Mouse (Mus musculus): ENCODE data around the gene Lnx1. TPM values are rescaled to one million over a fixed set of nuclear protein-coding genes. Genes with fewer than 3 reads are reported as not detected.

The Lnx1 gene
- 3.8 and 4.7 TPM in 2 replicates for polyA plus RNA-seq (2015; fragmentation: Nextera tagmentation; extraction: Ambion mirVana)

DNA sequence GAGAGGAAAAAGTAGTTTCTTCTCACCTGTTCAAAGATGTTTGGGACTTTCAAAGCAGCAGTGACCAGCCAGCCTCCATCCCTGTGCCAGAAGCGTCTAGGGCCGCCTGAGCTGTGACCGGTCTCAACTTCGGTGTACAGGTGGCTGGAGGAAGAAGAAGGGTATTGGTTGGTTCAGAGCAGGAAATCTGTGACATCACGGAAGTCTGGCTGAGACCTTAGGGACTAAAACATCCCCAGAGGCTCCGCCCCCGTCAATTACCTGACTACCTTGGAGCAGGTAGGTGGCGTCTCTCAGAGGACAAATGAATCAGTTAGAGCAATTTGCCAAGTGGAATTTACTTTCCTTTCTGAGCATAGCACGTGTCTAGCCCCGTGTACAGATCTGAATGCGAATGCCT, at the start of gene Lnx1:
Gene Lnx1 (minus strand): TSS at position 147 of the 400 bp plus-strand sequence.

Other genes with a start within 250 kb of the Lnx1 start
- 11.6 and 12.2 TPM in 2 replicates for gene Scfd2, start 171.2 kb downstream of the Lnx1 start, polyA plus RNA-seq (2015; fragmentation: Nextera tagmentation; extraction: Ambion mirVana)
- gene Fip1l1, start 167.5 kb downstream of the Lnx1 start, polyA plus RNA-seq (2015; fragmentation: Nextera tagmentation; extraction: Ambion mirVana), result 35.1 and 37.4 TPM in 2 replicates

Data from urinary bladder, postnatal 0 days (tissue).